Mouse (Mus musculus) cerebral cortex, adult 2 months (tissue): Measurements from ENCODE around the gene Morc1.

ENCODE experiments used
- WGBS: fragments of 180-500 bp; shearing (Covaris S2); methylation state at CpG from one replicate; pipeline ENCODE4 v1.1.7; 2018; 5-methylcytosine and 5-hydroxymethylcytosine counted together

Gene Morc1

DNA sequence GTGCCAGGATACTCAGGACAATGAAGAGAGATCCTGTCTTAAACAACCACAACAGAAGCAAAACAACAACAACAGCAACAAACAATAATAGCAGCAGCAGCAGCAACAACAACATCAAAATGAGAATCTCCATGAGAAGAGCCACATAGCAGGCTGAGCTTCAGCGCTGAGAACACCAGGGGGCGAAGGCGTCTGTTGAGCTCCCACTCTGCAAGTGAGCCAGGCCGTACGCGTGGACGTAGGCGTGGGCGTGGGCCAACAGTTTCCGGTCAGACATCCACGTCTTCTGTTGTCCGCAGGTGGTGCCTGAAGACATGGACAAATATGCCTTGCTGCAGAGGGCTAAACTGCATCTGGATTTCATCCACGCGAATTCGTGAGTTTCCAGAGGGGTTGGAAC, at the start of gene Morc1:
Gene Morc1 (plus strand): TSS at position 211 of the 400 bp plus-strand sequence.
- 85% methylated on average over 15 of the region's 15 CpGs for WGBS

DNA sequence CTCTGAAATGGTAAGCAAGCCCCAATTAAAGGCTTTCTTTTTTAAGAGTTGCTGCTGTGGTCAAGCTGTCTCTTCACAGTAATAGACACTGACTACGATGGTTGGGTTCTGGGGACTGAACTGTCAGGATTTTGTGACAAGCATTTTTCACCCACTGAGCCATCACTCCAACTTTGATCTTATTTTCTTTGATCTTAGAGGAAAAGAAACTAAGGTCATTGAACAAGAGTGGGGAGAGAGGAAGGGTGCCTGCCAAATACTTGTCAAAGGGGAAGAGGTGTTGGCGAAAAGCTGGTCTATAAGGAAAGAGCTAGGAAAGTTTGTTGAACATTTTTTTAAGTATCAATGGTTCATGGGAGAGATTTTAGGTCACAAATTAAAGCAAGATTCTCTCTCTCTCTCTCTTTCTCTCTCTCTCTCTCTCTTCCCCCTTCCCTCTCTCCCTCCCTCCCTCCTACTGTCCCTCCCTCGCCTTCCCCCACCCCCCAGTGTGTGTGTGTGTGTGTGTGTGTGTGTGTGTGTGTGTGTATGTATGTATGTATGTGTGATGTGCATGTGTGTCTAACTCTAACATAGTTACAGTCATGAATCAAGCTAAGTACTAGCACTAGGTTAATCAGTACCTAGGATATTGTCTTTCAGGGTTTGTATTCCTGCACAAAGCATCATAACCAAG, 47.3 kb upstream of the Morc1 start:
- WGBS, result 73% methylated on average over 3 of the region's 3 CpGs

DNA sequence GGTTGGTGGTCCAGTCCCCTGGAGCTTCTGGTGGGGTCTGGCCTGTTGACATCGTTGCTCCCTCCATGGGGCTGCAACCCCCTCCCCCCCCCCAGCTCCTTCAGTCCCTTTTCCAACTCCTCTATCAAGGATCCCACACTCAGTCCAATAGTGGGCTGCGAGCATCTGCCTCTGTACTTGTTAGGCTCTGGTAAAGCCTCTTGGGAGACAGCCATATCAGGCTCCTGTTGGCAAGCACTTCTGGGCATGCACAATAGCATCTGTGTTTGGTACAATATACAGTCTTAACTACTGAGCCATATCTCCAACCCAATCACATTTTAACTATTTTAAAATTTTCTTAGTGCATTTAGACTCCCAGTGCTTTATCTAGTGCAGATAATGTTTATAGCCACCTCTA, 44.1 kb upstream of the Morc1 start:
- 30% methylated on average over 2 of the region's 2 CpGs for WGBS

DNA sequence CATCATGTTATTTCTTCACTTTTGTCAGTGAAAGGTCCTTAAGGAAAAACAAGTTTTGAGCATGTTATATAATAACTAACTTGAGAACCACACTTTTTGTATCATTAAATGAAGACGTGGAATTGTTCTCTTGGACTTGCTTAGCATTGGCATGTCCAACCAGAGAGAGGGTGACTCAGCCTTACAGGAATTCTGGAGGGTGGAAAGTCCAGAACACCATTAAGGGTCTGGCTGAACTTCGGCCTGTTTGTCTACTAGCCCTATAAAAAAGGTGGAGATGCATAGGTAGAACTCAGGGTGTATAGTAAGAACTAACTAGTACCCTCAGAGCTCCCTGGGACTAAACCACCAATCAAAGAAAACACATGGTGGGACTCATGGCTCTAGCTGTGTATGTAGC, 35.8 kb upstream of the Morc1 start:
- 78% methylated on average over 2 of the region's 2 CpGs for WGBS

DNA sequence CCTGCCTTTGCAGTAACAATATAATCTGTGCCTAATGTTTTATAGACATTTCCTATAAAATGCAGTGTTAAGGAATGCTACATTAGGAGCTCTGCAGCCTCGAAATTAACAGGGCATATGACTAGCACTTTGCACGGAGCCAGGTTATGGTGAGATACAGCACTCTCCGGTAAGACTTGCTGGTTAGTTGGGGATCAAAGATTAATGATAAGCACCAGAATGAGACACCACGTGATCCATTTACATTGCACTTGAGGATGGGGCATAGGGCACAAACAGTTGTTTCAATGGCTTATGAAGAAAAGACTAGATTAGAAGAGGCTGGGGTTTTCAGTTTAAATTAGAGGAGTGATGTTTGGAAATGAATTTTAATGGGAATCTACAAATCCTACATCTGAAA, 28.1 kb upstream of the Morc1 start:
- WGBS, result 89% methylated on average over 4 of the region's 4 CpGs

DNA sequence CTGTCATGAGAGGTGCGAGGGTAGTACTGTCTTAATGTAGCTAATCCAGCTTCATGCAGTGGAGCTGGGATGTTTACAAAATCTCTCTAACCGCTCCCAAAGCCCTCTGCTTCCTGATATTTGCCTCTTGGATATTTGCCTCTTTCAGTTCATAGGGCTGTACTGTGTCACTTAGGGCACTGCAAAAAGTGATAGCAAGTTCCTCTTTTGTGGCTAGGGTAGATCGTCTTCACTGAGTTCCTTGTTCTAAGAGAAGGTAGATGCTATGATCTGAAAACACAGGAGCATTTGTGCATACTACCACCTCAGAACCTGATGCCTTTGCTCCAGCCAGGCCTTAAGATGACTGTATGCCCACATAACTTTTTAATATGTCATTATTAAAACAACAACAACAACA, 27.6 kb upstream of the Morc1 start:
- 82% methylated on average over 3 of the region's 3 CpGs for WGBS

DNA sequence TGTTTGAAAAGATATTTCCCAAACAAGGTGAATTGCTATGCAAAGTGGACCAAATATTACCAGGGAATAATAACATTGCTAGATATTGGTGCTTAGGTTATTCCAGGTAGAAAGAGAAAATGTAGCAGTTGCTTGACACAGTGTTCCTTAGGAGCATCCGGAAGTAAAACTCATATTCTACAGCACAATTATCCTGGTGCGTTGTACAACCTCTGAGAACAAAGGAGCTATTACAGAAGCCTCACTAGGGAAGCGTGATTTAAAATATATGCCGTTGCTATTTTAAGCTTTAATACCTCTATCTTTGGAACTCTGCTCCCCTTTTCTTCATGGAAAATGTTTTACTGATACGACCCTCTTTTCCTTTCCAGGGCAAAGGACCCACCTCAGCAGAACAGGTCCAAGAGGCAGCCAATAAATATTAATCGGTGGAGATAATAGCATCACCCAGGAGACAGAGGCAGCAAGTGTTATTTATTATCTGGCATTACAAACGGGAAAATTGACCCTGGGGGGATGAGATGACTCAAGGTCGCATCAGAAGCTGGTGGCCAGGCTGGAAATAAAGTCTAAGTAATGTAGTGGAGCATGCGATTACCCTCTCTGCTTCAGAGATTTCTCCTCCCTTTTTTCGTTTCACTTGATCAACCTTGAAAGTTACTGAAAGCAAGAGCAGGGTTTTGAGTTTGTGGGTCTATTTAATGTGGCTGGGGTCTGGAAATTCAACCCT, 25.2 kb upstream of the Morc1 start:
- 78% methylated on average over 10 of the region's 10 CpGs for WGBS

DNA sequence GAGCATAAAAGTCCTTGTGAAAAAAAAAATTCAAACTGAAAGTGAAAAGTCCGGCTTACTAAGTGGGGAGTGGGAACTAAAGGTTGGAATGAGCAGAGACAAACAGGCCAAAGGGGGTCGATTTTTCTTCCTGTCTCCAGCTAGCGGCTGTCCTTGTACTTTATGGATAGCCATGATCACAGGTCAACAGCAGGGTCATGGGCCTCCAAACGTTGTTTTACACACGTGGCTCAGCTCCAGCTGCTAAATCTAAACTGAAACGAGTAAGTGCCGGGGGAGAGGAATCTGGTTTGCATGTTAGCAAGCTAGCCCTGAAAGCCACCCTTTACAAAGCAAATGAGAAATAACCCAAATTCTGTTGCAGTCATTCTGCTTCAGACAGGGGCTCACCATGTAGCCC, 21.5 kb upstream of the Morc1 start:
- WGBS, result 69% methylated on average over 7 of the region's 7 CpGs

DNA sequence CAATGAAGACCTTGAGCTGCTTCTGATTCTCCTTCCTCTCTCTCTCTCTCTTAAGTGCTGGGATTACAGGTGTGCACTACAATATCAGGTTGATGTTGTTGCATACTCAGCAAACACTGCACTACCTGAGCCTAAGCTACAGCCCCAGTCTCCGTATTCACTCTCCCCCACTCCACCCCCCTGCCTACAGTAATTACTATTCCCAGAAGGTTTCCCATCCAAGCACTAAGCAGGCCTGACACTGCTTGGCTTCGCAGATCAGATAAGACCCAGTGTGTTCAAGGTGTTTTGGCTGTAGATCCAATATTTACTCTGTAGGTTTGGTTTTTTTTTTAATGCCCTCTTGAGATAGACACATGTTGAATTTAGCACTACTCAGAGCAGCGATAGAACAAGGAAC, 20.9 kb upstream of the Morc1 start:
- 73% methylated on average over 3 of the region's 3 CpGs for WGBS

DNA sequence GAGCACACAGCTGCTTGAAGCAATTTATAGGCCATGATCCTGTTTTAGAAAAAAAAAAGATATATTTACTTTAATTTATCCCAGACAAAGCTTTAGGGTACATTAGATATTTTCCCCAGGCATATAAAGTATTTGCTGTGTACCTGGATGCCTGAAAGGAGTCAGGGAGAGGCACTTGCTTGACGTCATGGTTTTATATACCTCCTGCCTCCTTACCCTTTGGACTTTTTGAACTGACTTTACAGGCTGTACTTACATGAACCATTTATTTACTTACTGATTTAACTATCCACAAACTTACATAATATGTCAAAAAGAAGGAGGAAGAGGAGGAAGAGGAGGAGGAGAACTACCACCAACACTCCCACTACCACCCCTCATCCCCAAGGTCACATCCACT, 18.8 kb upstream of the Morc1 start, which contains the start of gene Gm5485:
Gene Gm5485 (minus strand): TSS at position 171 of the 400 bp plus-strand sequence.
- WGBS, result 92% methylated on average over 1 of the region's 1 CpGs

DNA sequence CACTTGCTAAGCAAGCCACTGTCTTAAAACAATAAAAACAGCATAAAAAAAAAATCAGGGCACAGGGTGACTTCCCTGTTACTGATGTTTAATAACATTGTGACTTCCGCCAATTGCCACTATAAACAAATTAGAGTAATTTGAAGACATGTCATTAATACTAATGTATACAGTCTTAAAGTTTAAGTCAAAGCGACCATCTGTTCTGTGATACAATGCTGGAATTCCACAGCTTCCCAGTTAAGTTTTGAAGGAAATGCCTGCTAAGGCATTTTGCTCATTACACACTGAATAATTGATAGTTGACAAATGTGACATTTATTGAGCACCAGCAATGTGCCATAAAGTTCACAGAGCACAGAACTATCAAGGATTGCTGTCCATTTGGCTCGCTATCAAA, 12.5 kb upstream of the Morc1 start:
- WGBS, result 80% methylated on average over 3 of the region's 3 CpGs

DNA sequence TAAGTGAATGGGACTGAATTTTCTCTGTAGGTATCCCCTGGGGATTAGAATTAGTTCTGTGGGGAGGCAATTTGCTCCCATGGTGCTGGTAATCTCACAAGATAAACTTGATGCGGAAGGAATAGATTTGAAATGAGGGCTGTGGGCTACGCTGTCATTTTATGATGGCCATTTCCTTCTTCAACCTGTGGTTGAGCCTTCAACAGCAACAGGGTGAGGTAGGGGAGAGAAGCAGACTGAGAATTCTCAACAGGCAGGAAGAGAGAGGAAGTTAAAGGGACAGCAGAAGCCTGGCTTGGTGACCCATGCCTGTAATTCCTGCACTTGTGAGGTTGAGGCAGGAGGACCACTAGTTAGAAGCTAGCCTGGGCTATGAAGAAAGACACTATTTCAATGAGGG, 12.0 kb upstream of the Morc1 start:
- 93% methylated on average over 2 of the region's 2 CpGs for WGBS

DNA sequence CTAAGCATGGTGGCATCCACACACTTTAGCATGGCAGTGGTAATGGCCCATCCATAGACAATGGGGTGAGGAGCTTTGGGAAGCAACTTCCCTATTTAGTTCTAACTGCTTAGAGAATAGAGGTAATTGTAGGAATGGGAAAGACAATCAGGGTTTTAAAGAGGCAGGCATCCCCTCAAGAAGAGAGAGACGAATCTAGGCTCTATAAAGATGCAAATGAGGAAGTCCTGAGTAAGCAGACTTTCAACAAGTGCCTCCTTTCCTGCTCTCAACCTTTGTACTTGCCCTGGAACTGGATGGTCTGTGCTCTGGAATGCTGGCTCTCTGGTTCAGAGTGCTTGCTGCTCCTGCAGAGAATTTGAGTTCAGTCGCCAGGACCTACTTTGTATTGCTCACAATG, 8.5 kb upstream of the Morc1 start:
- 61% methylated on average over 2 of the region's 2 CpGs for WGBS

DNA sequence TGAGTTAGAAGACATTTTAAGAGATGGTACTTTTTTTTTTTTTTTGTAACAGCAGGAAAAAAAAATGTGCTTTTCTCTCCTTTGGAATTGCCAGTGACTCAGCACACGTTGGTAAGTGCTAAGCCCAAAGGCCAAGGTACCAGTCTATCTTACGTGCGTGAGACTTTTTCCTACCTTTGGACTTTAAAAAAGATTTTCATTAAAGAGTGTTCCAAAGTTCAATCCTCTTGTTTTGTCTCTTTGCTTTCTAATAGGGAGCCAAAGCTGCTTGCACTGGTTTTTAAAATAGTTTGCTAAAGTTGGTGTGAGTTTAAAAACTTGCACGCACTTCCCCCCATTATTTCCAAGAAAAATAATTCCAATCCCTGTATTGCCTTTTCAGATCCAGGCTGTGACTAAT, 7.0 kb upstream of the Morc1 start:
- 83% methylated on average over 4 of the region's 4 CpGs for WGBS

DNA sequence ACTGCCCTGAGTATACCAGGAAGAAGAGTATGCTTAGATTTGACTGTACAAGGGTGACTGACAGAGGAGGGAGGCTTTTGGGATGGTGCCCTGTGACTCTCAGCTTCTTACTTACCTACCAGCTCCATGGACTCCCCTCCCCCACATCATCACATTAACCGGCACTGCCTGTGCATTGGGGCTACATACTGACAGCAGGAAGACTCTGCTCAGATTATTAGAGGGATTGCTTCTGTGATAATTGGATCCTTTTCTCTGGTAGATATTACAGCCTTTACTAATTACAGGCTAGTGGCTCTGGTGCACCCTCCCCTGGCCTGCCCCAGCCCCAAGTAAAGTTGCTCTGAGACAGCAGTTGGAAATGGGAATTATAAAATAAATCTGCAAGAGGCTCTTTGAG, 1.6 kb upstream of the Morc1 start:
- WGBS, result 42% methylated on average over 1 of the region's 1 CpGs

DNA sequence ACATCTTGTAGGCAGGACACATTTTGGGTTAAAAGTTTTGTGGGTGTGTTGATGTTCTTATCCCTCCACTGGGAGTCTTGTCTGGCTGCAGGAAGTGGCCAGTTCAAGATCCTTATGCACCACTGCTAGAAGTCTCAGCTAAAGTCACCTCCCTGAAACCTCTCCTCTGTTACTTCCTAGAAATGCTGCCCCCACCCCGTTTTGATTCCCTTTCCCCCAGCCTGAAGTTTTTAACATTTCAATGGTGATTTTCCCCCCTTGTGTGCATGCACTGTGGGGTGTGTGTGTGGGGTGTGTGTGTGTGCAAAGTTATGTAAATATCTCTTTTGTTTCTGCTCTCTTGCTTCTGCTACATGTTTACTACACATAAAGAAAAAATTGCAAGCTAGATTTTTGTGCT, 4.4 kb downstream of the Morc1 start:
- WGBS, result 20% methylated on average over 1 of the region's 1 CpGs

DNA sequence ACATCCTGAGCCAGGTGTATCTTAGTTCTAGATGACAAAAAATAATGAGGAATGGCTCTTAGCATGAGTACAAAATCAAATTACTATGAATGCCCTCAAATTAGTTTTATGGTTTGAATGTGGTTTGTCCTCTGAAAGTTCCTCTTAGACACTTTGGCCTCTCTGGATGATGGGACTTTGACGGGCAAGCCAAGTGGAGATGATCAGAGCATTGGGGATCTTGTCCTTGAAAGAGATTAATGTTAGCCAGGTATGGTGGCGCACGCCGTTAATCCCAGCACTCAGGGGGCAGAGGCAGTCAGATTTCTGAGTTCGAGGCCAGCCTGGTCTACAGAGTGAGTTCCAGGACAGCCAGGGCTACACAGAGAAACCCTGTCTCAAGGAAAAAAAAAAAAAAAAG, 13.6 kb downstream of the Morc1 start:
- WGBS, result 95% methylated on average over 5 of the region's 5 CpGs

DNA sequence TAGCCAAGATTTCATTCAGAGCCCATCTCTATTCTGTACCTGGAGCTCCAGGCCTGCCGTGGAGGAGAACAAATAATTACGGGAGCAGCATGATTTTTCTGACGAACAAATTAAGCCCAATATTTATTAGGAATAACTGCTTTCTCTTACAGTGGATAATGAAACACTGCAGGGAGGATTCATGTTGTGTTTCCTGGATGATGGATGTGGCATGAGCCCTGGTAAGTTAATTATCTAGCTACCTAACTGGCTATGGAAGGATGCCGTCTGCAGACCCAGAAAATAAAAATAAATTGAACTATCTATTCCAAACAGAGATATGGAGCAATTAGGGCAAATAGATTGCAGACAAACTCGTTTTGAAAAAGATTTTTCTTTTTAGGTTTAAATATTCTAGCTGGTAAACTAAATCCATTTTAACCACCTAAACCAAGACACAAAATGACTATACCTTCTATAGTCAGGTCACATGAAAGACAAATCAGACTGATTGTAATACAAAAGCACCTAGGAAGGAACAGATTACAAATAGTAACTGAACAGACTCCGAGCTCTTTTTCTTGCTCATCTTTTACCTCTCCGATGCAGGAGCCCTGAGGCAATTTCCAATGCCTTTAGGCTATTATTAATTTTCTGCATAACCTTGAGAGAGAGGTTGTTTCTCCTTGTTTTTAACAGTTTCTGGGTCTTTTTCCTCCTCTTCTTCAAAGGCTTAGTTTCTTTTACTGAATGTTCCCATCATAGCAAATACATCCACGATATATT, 15.3 kb downstream of the Morc1 start:
- WGBS, result 78% methylated on average over 8 of the region's 8 CpGs

DNA sequence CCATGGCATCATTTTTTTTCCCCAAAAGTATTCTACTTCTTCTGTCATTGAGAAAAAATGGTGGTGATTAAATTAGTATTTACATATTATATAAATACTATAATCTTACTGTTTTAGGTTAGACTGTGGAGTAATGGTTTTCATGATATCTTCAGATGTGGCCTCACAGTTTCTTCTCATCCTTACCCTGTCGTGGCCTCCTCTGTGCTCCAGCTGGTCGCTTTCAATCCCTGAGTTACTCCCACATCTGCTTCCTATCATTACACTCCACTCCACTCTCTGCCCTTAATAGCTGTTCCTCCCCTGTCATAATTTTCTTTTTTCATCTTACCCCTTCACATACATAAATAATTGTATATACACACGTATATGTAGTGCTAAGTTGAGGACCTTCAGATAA, 22.2 kb downstream of the Morc1 start:
- 90% methylated on average over 3 of the region's 3 CpGs for WGBS

DNA sequence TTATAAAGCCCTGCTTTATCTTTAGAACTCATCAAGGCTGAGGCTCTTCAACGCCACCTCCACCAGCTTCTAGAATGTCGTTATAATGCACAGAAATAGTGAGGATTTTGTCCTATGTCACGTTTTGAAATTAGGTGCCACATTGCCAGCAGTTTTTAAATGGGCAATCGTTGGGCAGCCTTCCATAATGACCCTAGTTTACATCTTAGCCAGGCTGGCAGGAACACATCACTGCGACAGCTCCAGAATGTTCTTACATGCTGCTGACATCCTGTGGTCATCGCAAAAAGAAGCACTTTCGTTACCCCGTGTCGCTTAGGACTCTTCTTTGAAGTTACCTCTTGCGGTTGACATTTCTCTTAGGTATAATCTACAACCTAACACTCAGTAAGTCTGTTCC, 42.4 kb downstream of the Morc1 start:
- 70% methylated on average over 10 of the region's 10 CpGs for WGBS

DNA sequence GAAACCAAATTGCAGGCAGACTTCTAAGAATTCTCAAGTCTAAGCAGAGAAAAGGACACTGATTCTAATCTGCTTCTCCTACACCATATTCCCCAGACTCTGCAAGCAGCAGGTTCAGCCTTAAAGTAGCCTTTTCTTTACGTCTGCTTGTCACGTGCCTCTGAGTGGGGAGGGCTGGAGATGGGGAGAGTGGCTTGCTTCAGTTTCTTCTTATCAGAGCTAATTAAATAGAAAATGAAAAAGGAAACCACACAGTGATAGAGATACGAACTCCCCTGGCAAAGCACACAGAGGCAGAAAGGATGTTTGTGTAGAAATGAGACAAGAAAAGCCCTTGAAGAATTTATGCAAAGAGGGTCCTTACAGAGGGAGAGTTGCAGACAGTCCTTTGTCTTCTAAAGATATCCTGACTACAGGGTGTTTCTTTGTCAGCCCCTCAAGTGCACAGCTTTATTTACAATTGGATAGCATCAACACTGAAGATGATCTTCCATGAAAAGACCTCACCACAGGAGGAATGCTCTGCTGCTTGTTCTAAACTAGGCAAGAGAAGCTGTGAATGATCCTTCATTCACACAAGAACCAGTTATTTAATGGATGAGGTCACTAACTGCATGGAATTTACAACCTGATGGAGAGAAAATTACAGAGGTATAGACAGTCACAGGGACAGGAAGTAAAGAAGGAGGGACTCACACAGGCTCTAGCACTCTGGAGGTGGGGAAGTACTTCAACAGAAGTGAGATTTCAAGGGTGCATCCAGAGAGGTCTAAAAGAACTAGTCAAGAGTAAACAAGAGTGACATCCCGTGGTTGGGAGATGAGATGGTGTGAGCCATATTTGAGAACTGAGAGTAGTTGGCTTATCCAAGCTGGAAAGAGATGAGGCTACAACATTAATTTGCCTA, 44.1 kb downstream of the Morc1 start:
- 40% methylated on average over 4 of the region's 4 CpGs for WGBS
